Mouse (Mus musculus) heart, embryonic 16.5 days (tissue): ENCODE data around the gene Cyp4a32. TPM values are rescaled to one million over a fixed set of nuclear protein-coding genes. Genes with fewer than 3 reads are reported as not detected.

Experiments
- polyA plus RNA-seq: library from polyadenylated mRNA; unstranded; fragments of >200 nt; fragmentation: Nextera tagmentation; extraction: Ambion mirVana; gene quantifications from 2 replicates; pipeline ENCODE4 v1.2.1, GENCODE M21; 2015

Cyp4a32 gene
- polyA plus RNA-seq, 1 experiment from 2014 or later = not detected

Other genes with a start within 250 kb of the Cyp4a32 start
- gene Cyp4a12b, start 189.3 kb upstream of the Cyp4a32 start, polyA plus RNA-seq = not detected in 2 replicates
- not detected in 2 replicates for gene Cyp4a30b, start 148.4 kb upstream of the Cyp4a32 start, polyA plus RNA-seq
- gene Cyp4a14, start 104.8 kb upstream of the Cyp4a32 start, polyA plus RNA-seq = not detected in 2 replicates
- not detected in 2 replicates for gene Cyp4a10, start 82.7 kb upstream of the Cyp4a32 start, polyA plus RNA-seq
- not detected in 2 replicates for gene Cyp4a31, start 37.3 kb upstream of the Cyp4a32 start, polyA plus RNA-seq
- gene Cyp4b1, start 46.8 kb downstream of the Cyp4a32 start, polyA plus RNA-seq = 4.0 and 6.4 TPM in 2 replicates
- 23.6 and 25.1 TPM in 2 replicates for gene Efcab14, start 136.8 kb downstream of the Cyp4a32 start, polyA plus RNA-seq
- gene Tex38, start 180.0 kb downstream of the Cyp4a32 start, polyA plus RNA-seq = 0.19 TPM in 1 of 2 replicates, not detected in the other
- gene Atpaf1, start 183.8 kb downstream of the Cyp4a32 start, polyA plus RNA-seq = 65.5 and 69.9 TPM in 2 replicates
- 9.2 and 12.4 TPM in 2 replicates for gene Mob3c, start 227.1 kb downstream of the Cyp4a32 start, polyA plus RNA-seq
- gene Mknk1, start 238.2 kb downstream of the Cyp4a32 start, polyA plus RNA-seq = 22.7 and 24.7 TPM in 2 replicates